Mouse (Mus musculus) forebrain, postnatal 0 days (tissue): ENCODE data around the gene Gipc2. TPM values are rescaled to one million over a fixed set of nuclear protein-coding genes. Genes with fewer than 3 reads are reported as not detected.

Source experiments
- ATAC-seq: fragments of 200-750 bp; cut with Nextera tagmentation; 2 replicates; pipeline ENCODE4 v1.8.0; 2017; ENCODE audit warnings: mild to moderate bottlenecking, moderate library complexity
- DNase-seq: peaks from one replicate; pipeline ENCODE4 v3.0.0-alpha.2; 2015
- H3K27ac ChIP-seq: fragments of 300-500 bp; sonication (generic); 2 replicates; pipeline ENCODE4 v1.5.1; 2014; ENCODE audit warnings: low read depth, mild to moderate bottlenecking, antibody characterized with exemption, low read length, moderate library complexity, mixed read lengths
- H3K27me3 ChIP-seq: fragments of 300-500 bp; sonication (generic); 2 replicates; pipeline ENCODE4 v1.6.1; 2014; ENCODE audit warnings: mild to moderate bottlenecking, low read length, mixed read lengths; ENCODE audit not compliant: insufficient read depth
- H3K36me3 ChIP-seq: fragments of 300-500 bp; sonication (generic); 2 replicates; pipeline ENCODE4 v1.6.1; 2014; ENCODE audit warnings: mild to moderate bottlenecking, moderate library complexity; ENCODE audit not compliant: insufficient read depth
- H3K4me1 ChIP-seq: fragments of 300-500 bp; sonication (generic); 2 replicates; pipeline ENCODE4 v1.6.1; 2014; ENCODE audit warnings: antibody characterized with exemption; ENCODE audit not compliant: insufficient read depth
- H3K4me2 ChIP-seq: fragments of 300-500 bp; sonication (generic); 2 replicates; pipeline ENCODE4 v1.6.1; 2014; ENCODE audit warnings: low read depth, mild to moderate bottlenecking, moderate library complexity
- H3K4me3 ChIP-seq: fragments of 300-500 bp; sonication (generic); 2 replicates; pipeline ENCODE4 v1.5.1; 2014; ENCODE audit warnings: low read depth, low read length, mixed read lengths
- H3K9ac ChIP-seq: fragments of 300-500 bp; sonication (generic); 2 replicates; pipeline ENCODE4 v1.6.1; 2014; ENCODE audit warnings: mild to moderate bottlenecking
- H3K9me3 ChIP-seq: fragments of 300-500 bp; sonication (generic); 2 replicates; pipeline ENCODE4 v1.6.1; 2016; ENCODE audit warnings: low read length
- CTCF ChIP-seq: sonication (generic); IDR thresholded peaks from 2 replicates; pipeline ENCODE4 v1.5.1; 2016; ENCODE audit warnings: antibody characterized with exemption, control low read depth, low read depth
- WGBS: fragments of 180-500 bp; shearing (Covaris S2); extraction: QIAGEN DNeasy Blood & Tissue Kit; methylation state at CpG from one replicate; pipeline ENCODE4 v1.1.7; 2014; 5-methylcytosine and 5-hydroxymethylcytosine counted together
- polyA plus RNA-seq: library from polyadenylated mRNA; unstranded; fragments of >200 nt; fragmentation: Nextera tagmentation; extraction: Ambion mirVana; gene quantifications from 2 replicates; pipeline ENCODE4 v1.2.1, GENCODE M21; 2015
- total RNA-seq: library from RNA; depleted of rRNA; stranded (reverse); fragments of >200 nt; gene quantifications from 2 replicates; pipeline ENCODE4 v1.2.3, GENCODE M21; 2014; rRNA removed

Gene Gipc2
- total and polyA plus RNA-seq, 2 experiments from 2014 or later = 6.3 to 13.9 TPM

DNA sequence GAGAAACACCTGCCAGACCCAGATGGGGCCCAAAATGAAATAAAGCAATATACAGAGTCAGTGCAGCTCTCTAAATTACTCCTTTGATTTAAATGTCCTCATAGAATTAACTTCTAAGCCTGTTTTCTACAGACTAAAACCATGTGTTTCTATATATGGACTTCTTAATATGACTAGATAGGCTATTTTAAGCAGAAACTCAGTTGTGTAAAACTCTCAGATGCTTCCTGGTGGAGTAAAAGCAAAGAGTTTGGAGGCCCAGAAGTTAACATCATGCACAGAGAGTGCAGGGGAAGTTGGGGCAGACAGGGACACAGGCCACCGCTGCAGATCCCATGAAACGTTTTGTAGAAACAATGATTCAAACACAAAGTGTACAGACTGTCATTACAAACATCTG, 107.8 kb downstream of the Gipc2 start:
- no peak overlapping the region for H3K4me2 ChIP-seq
- no peak for ATAC-seq
- H3K27ac ChIP-seq = no peak overlapping the region
- H3K9ac ChIP-seq = no peak overlapping the region
- no peaks in the 10 kb centered on the region for H3K9me3 ChIP-seq
- TF ChIP-seq CTCF = no peak
- H3K4me3 ChIP-seq = no peak overlapping the region
- no peaks in the 10 kb centered on the region for H3K27me3 ChIP-seq
- 87% methylated on average over 2 of the region's 2 CpGs for WGBS
- H3K36me3 ChIP-seq = no peaks in the 10 kb centered on the region
- no peak for DNase-seq
- no peaks in the 10 kb centered on the region for H3K4me1 ChIP-seq

DNA sequence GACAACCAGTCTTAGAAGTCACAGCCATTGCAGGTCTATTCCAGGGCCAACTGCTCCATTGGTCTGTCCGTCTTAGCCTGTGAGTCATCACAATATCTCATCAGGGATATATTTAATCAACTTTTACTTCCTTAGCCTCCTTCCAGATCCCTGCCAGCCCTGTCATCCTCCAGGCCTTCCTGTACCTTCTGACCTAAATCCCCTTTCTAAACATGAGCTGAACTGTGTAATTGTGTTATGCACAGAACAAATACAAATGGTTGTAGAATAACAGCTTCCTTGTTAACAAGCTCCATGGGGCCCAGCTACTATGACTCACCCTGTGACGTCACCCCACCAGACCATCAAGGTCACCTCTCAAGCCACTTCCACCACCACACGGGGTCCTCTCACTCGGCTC, 111.8 kb downstream of the Gipc2 start:
- Histone ChIP-seq H3K9ac (no peak overlapping the region), H3K27ac (no peak overlapping the region), H3K9me3 (no peaks in the 10 kb centered on the region), H3K27me3 (no peaks in the 10 kb centered on the region), H3K4me3 (no peak overlapping the region), H3K36me3 (no peaks in the 10 kb centered on the region), H3K4me2 (no peak overlapping the region), H3K4me1 (no peaks in the 10 kb centered on the region)
- 50% methylated on average over 4 of the region's 4 CpGs for WGBS
- ATAC-seq = no peak
- no peak for TF ChIP-seq CTCF
- no peak for DNase-seq

DNA sequence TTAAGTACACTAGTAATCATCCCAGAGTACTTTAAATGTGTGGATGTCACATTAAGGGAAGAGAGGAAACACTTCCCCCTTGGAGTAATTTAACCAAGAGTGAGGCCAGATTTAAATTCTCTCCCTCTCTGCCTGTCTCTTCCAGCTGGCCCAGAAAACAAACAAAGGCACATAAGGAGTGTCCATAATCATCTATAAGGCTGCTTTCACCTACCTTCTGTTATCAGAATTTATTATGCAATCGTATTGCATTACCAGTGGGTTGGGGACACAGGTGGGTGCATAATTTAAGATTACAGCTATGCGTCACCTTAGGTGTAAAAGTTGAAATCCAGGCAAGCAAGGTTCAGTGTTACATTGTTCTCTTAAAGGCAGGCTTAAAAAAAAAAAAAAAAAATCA, 114.1 kb downstream of the Gipc2 start:
- no peaks in the 10 kb centered on the region for H3K27me3 ChIP-seq
- H3K9ac ChIP-seq = no peak overlapping the region
- no peaks in the 10 kb centered on the region for H3K36me3 ChIP-seq
- 88% methylated on average over 2 of the region's 2 CpGs for WGBS
- no peaks in the 10 kb centered on the region for H3K4me1 ChIP-seq
- no peaks in the 10 kb centered on the region for H3K9me3 ChIP-seq
- no peak overlapping the region for H3K4me3 ChIP-seq
- DNase-seq (no peak), ATAC-seq (no peak)
- no peak overlapping the region for H3K27ac ChIP-seq
- H3K4me2 ChIP-seq = no peak overlapping the region
- TF ChIP-seq CTCF = no peak

DNA sequence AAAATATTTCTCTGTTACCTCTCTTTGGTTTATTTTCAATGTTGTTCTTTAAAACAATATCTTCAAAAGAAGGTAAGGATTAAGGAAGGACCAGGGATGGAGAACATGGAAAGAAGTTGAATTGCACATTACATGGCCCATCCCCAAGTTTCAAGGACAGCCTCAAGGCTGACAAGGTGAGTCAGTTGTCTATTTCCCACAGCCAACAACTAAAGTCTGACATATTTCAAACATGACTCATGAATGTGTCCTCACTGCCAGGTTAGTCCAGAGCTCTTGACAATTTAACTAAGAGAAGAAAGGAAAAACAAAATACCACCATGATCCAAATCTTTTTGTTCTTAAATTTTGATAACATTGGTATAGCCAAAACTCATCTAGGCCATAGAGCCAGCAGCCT, 118.1 kb downstream of the Gipc2 start:
- ATAC-seq = no peak
- Histone ChIP-seq H3K4me2 (no peak overlapping the region), H3K27me3 (no peaks in the 10 kb centered on the region), H3K4me1 (no peaks in the 10 kb centered on the region), H3K4me3 (no peak overlapping the region), H3K9me3 (no peaks in the 10 kb centered on the region), H3K27ac (no peak overlapping the region), H3K9ac (no peak overlapping the region), H3K36me3 (no peaks in the 10 kb centered on the region)
- DNase-seq = no peak
- TF ChIP-seq CTCF = no peak

DNA sequence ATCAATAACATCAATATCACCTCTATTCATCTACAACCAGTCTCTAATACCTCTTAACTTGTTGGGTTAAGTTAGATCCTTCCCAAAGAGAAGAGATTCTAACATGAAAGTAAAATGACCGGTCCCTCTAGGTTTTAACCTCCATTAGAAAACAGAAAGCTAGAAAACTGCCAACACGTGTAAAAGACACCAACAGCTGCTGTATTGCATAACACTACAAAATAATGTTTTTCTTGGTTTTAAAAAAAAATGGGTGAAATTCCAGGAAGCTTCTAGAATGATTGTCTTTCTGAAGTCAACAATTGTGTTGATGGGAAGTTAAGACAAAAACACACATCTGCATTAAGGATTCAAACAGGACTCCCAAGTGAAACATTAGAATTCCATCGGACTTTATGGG, 119.1 kb downstream of the Gipc2 start:
- H3K4me3 ChIP-seq = no peak overlapping the region
- ATAC-seq (no peak), DNase-seq (no peak)
- WGBS = 82% methylated on average over 3 of the region's 3 CpGs
- no peaks in the 10 kb centered on the region for H3K4me1 ChIP-seq
- H3K27me3 ChIP-seq = no peaks in the 10 kb centered on the region
- no peak overlapping the region for H3K27ac ChIP-seq
- no peak overlapping the region for H3K4me2 ChIP-seq
- H3K36me3 ChIP-seq = no peaks in the 10 kb centered on the region
- H3K9me3 ChIP-seq = no peaks in the 10 kb centered on the region
- no peak overlapping the region for H3K9ac ChIP-seq
- TF ChIP-seq CTCF = no peak

Other genes starting within 250 kb of the Gipc2 start
- gene Dnajb4, start 44.1 kb upstream of the Gipc2 start, total RNA-seq = 36.1 and 39.7 TPM in 2 replicates
- gene Dnajb4, start 44.1 kb upstream of the Gipc2 start, polyA plus RNA-seq = 28.9 and 41.5 TPM in 2 replicates
- 230 and 257 TPM in 2 replicates for gene Fubp1, start 44.2 kb upstream of the Gipc2 start, total RNA-seq
- gene Fubp1, start 44.2 kb upstream of the Gipc2 start, polyA plus RNA-seq = 127 and 135 TPM in 2 replicates
- 0.38 and 0.77 TPM in 2 replicates for gene Nexn, start 100.1 kb upstream of the Gipc2 start, total RNA-seq
- gene Nexn, start 100.1 kb upstream of the Gipc2 start, polyA plus RNA-seq = 3.1 and 4.2 TPM in 2 replicates
- gene Miga1, start 174.2 kb upstream of the Gipc2 start, total RNA-seq = 20.3 and 24.3 TPM in 2 replicates
- 14.1 and 18.8 TPM in 2 replicates for gene Miga1, start 174.2 kb upstream of the Gipc2 start, polyA plus RNA-seq
- 113 and 119 TPM in 2 replicates for gene Usp33, start 180.2 kb upstream of the Gipc2 start, total RNA-seq
- 64.7 and 67.6 TPM in 2 replicates for gene Usp33, start 180.2 kb upstream of the Gipc2 start, polyA plus RNA-seq
- gene Zzz3, start 229.2 kb upstream of the Gipc2 start, total RNA-seq = 32.7 and 43.4 TPM in 2 replicates
- 16.1 and 22.6 TPM in 2 replicates for gene Zzz3, start 229.2 kb upstream of the Gipc2 start, polyA plus RNA-seq